Mouse (Mus musculus): ENCODE measurements around the gene Lats2.

GRCm38 (mm10) chr14:57729975-57730499 is 28.2 kb downstream of the Lats2 start:
- TF ChIP-seq CTCF (IDR thresholded peaks at IDR 0.05; ENCODE audit: borderline replicate concordance, insufficient read depth, low read depth, low read length): no peak
- TF ChIP-seq POLR2A (IDR thresholded peaks at IDR 0.05; ENCODE audit: borderline replicate concordance, insufficient read depth, low read length): no peak
